Mouse (Mus musculus): ENCODE measurements around the gene Ngfr. TPM values are rescaled to one million over a fixed set of nuclear protein-coding genes. Genes with fewer than 3 reads are reported as not detected.
"Not testable (repeated sequence)": the region's sequence is repeated elsewhere in the genome, so short reads cannot be mapped to it uniquely, and the experiment has no call there.

The Ngfr gene
- polyA plus RNA-seq, 1 experiment from 2014 or later = 3.0 TPM

DNA sequence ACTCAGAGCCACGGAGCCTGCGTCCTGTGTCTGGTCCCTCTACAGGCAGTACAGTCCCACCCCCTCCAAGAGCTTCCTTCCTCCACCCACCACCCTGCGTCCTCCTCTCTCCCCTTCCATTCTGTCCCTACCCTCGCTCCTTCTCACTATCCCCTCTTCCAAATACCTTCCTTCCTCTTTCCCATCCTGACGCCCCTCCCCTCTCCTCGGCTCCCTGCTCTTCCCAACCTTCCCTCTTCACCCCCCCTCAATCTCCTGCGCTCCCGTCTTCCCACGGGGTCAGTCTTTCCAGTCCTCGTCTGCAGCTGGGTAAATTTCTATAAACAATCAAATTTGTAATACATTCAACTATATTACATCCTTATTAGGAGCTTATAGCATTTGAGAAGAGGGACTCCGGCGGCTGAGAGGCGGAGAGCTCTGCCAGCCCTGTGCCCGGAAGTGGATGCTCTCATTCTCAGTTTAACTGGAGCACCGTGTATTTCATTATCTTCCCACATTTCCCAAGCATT, 22.9 kb upstream of the Ngfr start:
- H3K27ac ChIP-seq (replicated peaks in 1 of 2; ENCODE audit: control insufficient read depth in 1 of 2, insufficient read depth in 1 of 2, low read depth in 2 of 2, low read length in 2 of 2) = no peak overlapping the region
- peaks cover 13% of the 10 kb centered on the region; the same call in 1 of the 2 replicates for H3K27me3 ChIP-seq (ENCODE audit: control insufficient read depth, insufficient read depth, low read length)
- 0 out of 2 replicates have a peak, but pooled peaks have one; percentile 9 for ATAC-seq (ENCODE audit: insufficient number of reproducible peaks, insufficient read depth, low FRiP score, low read depth)
- 14% methylated on average over 15 of the region's 15 CpGs for WGBS
- peak overlapping the region; percentile 62 for H3K4me2 ChIP-seq (ENCODE audit: low read length)
- H3K9me3 ChIP-seq (ENCODE audit: control insufficient read depth, low read length) = no peaks in the 10 kb centered on the region
- no peaks in the 10 kb centered on the region for H3K36me3 ChIP-seq (ENCODE audit: control insufficient read depth, insufficient read depth, low read length)
- H3K4me3 ChIP-seq (ENCODE audit: control insufficient read depth in 1 of 2, insufficient read depth in 1 of 2, low read depth in 1 of 2, low read length in 2 of 2) = peak overlapping the region; percentile 23 to 32
- peak overlapping the region; percentile 41; the same call in 1 of the 2 replicates for H3K9ac ChIP-seq (ENCODE audit: low read length)
- peaks cover 0 to 3% of the 10 kb centered on the region in 2 experiments; a peak in 2 of 4 replicates for H3K4me1 ChIP-seq (ENCODE audit: control insufficient read depth in 2 of 2, insufficient read depth in 2 of 2, low read length in 2 of 2)

DNA sequence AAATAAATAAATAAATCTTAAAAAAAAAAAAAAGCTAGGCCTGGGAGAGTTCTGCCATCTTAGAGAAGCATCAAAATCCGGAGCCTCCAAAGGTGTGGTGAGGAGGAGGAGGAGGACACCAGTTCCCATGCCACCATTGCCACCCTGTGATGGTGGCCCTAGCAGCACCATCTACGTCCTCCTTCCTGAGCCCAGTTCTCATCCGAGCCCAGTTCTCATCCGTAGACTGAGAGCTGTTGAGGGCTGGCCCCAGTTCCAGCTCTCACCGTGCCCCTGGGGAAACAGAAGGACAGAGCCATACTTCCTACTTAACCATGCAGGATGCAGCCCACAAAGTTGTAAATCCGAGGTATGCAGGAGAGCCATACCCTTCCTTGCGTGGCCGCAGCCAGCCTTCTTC, 22.4 kb upstream of the Ngfr start:
- Histone ChIP-seq H3K9me3 (ENCODE audit: control insufficient read depth, low read length) (no peaks in the 10 kb centered on the region), H3K27me3 (ENCODE audit: control insufficient read depth, insufficient read depth, low read length) (peaks cover 13% of the 10 kb centered on the region; the same call in 1 of the 2 replicates), H3K9ac (ENCODE audit: low read length) (peak overlapping the region; percentile 41; the same call in 1 of the 2 replicates), H3K27ac (replicated peaks in 1 of 2; ENCODE audit: control insufficient read depth in 1 of 2, insufficient read depth in 1 of 2, low read depth in 2 of 2, low read length in 2 of 2) (no peak overlapping the region), H3K4me1 (ENCODE audit: control insufficient read depth in 2 of 2, insufficient read depth in 2 of 2, low read length in 2 of 2) (peaks cover 0 to 3% of the 10 kb centered on the region in 2 experiments; a peak in 2 of 4 replicates), H3K36me3 (ENCODE audit: control insufficient read depth, insufficient read depth, low read length) (no peaks in the 10 kb centered on the region), H3K4me3 (ENCODE audit: control insufficient read depth in 1 of 2, insufficient read depth in 1 of 2, low read depth in 1 of 2, low read length in 2 of 2) (peak overlapping the region; percentile 23 to 32), H3K4me2 (ENCODE audit: low read length) (peak overlapping the region; percentile 62)
- WGBS = 40% methylated on average over 8 of the region's 8 CpGs
- ATAC-seq (ENCODE audit: insufficient number of reproducible peaks, insufficient read depth, low FRiP score, low read depth) = no peak

DNA sequence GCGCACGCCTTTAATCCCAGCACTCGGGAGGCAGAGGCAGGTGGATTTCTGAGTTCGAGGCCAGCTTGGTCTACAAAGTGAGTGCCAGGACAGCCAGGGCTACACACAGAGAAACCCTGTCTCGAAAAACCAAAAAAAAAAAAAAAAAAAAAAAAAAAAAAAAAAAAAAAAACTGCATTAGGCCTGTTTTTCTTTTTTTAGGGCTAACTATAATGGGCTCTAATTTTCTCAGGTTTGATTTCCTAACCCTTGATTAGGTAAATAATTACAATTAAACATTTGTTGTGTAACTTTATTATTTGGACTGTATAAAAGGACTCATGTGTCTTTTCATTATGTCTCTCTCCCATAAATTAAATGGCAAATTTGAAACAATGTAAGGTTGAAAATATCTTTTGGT, 19.8 kb upstream of the Ngfr start:
- ATAC-seq (ENCODE audit: insufficient number of reproducible peaks, insufficient read depth, low FRiP score, low read depth); H3K4me2 ChIP-seq (ENCODE audit: low read length); H3K36me3 ChIP-seq (ENCODE audit: control insufficient read depth, insufficient read depth, low read length); H3K9me3 ChIP-seq (ENCODE audit: control insufficient read depth, low read length); H3K27ac ChIP-seq (replicated peaks in 1 of 2; ENCODE audit: control insufficient read depth in 1 of 2, insufficient read depth in 1 of 2, low read depth in 2 of 2, low read length in 2 of 2); H3K4me3 ChIP-seq (ENCODE audit: control insufficient read depth in 1 of 2, insufficient read depth in 1 of 2, low read depth in 1 of 2, low read length in 2 of 2); H3K4me1 ChIP-seq (ENCODE audit: control insufficient read depth in 2 of 2, insufficient read depth in 2 of 2, low read length in 2 of 2); H3K9ac ChIP-seq (ENCODE audit: low read length): not testable (repeated sequence)
- WGBS = 92% methylated on average over 3 of the region's 5 CpGs
- peaks cover 11% of the 10 kb centered on the region; the same call in 1 of the 2 replicates for H3K27me3 ChIP-seq (ENCODE audit: control insufficient read depth, insufficient read depth, low read length)

DNA sequence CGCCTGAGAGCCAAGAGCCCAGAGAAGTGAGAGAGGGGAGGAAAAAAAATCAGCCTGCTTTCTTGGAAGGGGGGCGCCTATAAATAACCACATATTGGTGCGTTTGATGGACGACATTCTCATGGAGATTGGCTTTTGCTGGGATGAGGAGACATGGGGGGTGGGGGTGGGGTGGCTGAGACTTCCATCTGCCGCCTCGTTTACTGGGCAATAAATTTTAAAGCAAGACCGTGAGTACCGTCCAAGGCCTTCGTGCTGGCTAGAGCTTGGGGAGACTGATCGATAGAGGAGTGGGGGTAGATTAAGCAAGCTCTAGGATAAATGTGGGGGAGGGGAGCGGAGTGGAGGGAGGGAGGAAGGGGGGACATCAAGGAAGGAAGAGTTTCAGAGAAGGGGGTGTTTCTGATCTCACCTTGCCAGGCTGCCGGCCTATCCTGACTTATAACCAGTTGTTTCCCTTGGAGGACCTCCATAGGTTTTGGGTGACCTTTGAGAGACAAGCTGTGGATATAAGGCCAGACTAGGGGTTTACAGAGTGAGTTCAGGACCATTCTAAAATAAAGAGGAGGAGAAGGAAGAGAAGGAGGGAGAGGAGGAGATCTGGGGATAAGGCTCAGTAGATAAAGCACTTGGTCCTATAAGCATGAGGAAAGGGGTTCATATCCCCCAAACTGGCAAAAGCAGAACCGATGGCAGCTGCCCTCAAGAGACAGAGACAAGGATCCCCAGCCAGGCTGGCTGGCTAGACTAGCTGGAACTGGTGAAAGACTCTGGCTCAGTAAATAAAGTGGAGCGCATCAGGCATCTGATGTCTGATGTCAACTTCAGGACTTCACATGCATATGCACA, 10.9 kb upstream of the Ngfr start:
- Histone ChIP-seq H3K27ac (replicated peaks in 1 of 2; ENCODE audit: control insufficient read depth in 1 of 2, insufficient read depth in 1 of 2, low read depth in 2 of 2, low read length in 2 of 2) (no peak overlapping the region), H3K9ac (ENCODE audit: low read length) (no peak overlapping the region), H3K36me3 (ENCODE audit: control insufficient read depth, insufficient read depth, low read length) (no peaks in the 10 kb centered on the region), H3K4me3 (ENCODE audit: control insufficient read depth in 1 of 2, insufficient read depth in 1 of 2, low read depth in 1 of 2, low read length in 2 of 2) (no peak overlapping the region), H3K4me1 (ENCODE audit: control insufficient read depth in 2 of 2, insufficient read depth in 2 of 2, low read length in 2 of 2) (peaks cover 15 to 19% of the 10 kb centered on the region in 2 experiments; a peak in 2 of 4 replicates), H3K27me3 (ENCODE audit: control insufficient read depth, insufficient read depth, low read length) (peaks cover 53% of the 10 kb centered on the region), H3K9me3 (ENCODE audit: control insufficient read depth, low read length) (no peaks in the 10 kb centered on the region), H3K4me2 (ENCODE audit: low read length) (no peak overlapping the region)
- WGBS = 33% methylated on average over 14 of the region's 14 CpGs
- no peak for ATAC-seq (ENCODE audit: insufficient number of reproducible peaks, insufficient read depth, low FRiP score, low read depth)

GRCm38 (mm10) chr11:95597741-95598140, 10.2 kb upstream of the Ngfr start:
- Histone ChIP-seq H3K27me3 (ENCODE audit: control insufficient read depth, insufficient read depth, low read length) (peaks cover 60% of the 10 kb centered on the region), H3K4me2 (ENCODE audit: low read length) (no peak overlapping the region), H3K4me1 (ENCODE audit: control insufficient read depth in 2 of 2, insufficient read depth in 2 of 2, low read length in 2 of 2) (peaks cover 15 to 19% of the 10 kb centered on the region in 2 experiments; a peak in 2 of 4 replicates), H3K9ac (ENCODE audit: low read length) (no peak overlapping the region), H3K27ac (replicated peaks in 1 of 2; ENCODE audit: control insufficient read depth in 1 of 2, insufficient read depth in 1 of 2, low read depth in 2 of 2, low read length in 2 of 2) (no peak overlapping the region), H3K9me3 (ENCODE audit: control insufficient read depth, low read length) (no peaks in the 10 kb centered on the region), H3K4me3 (ENCODE audit: control insufficient read depth in 1 of 2, insufficient read depth in 1 of 2, low read depth in 1 of 2, low read length in 2 of 2) (no peak overlapping the region), H3K36me3 (ENCODE audit: control insufficient read depth, insufficient read depth, low read length) (no peaks in the 10 kb centered on the region)
- WGBS = 41% methylated on average over 13 of the region's 13 CpGs
- ATAC-seq (ENCODE audit: insufficient number of reproducible peaks, insufficient read depth, low FRiP score, low read depth) = no peak

GRCm38 (mm10) chr11:95596704-95597103, 9.2 kb upstream of the Ngfr start:
- H3K27ac ChIP-seq (replicated peaks in 1 of 2; ENCODE audit: control insufficient read depth in 1 of 2, insufficient read depth in 1 of 2, low read depth in 2 of 2, low read length in 2 of 2) = no peak overlapping the region
- H3K9me3 ChIP-seq (ENCODE audit: control insufficient read depth, low read length) = no peaks in the 10 kb centered on the region
- ATAC-seq (ENCODE audit: insufficient number of reproducible peaks, insufficient read depth, low FRiP score, low read depth) = no peak

DNA sequence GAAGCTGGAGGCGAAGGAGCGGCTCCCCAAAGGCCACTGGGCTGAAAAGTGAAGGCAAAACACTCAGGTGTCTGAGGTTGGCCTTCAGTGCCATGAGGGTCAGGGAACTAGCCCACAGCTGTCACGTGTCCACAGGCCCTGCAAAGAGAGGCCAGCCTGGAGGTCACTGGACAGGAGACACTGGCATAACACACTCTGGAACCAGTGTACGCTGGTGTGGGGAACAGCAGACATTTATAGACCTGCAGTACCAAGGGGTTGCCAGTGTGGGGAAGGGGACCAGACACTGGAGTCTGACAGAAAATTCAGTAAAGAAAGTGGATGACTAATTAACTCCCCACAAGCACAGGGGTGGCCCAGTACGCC, 8.6 kb upstream of the Ngfr start:
- Histone ChIP-seq H3K4me2 (ENCODE audit: low read length) (no peak overlapping the region), H3K9ac (ENCODE audit: low read length) (no peak overlapping the region), H3K4me1 (ENCODE audit: control insufficient read depth in 2 of 2, insufficient read depth in 2 of 2, low read length in 2 of 2) (peaks cover 15 to 19% of the 10 kb centered on the region in 2 experiments; a peak in 2 of 4 replicates), H3K36me3 (ENCODE audit: control insufficient read depth, insufficient read depth, low read length) (no peaks in the 10 kb centered on the region), H3K27me3 (ENCODE audit: control insufficient read depth, insufficient read depth, low read length) (peaks cover 64% of the 10 kb centered on the region), H3K4me3 (ENCODE audit: control insufficient read depth in 1 of 2, insufficient read depth in 1 of 2, low read depth in 1 of 2, low read length in 2 of 2) (no peak overlapping the region), H3K9me3 (ENCODE audit: control insufficient read depth, low read length) (no peaks in the 10 kb centered on the region), H3K27ac (replicated peaks in 1 of 2; ENCODE audit: control insufficient read depth in 1 of 2, insufficient read depth in 1 of 2, low read depth in 2 of 2, low read length in 2 of 2) (no peak overlapping the region)
- WGBS = 64% methylated on average over 5 of the region's 5 CpGs
- ATAC-seq (ENCODE audit: insufficient number of reproducible peaks, insufficient read depth, low FRiP score, low read depth) = no peak

More at GRCm38 (mm10) chr11:95596704-95597103, 9.2 kb upstream of the Ngfr start:
- 32% methylated on average over 11 of the region's 11 CpGs for WGBS
- peaks cover 64% of the 10 kb centered on the region for H3K27me3 ChIP-seq (ENCODE audit: control insufficient read depth, insufficient read depth, low read length)
- no peak overlapping the region for H3K4me3 ChIP-seq (ENCODE audit: control insufficient read depth in 1 of 2, insufficient read depth in 1 of 2, low read depth in 1 of 2, low read length in 2 of 2)
- no peaks in the 10 kb centered on the region for H3K36me3 ChIP-seq (ENCODE audit: control insufficient read depth, insufficient read depth, low read length)
- peaks cover 15 to 19% of the 10 kb centered on the region in 2 experiments; a peak in 2 of 4 replicates for H3K4me1 ChIP-seq (ENCODE audit: control insufficient read depth in 2 of 2, insufficient read depth in 2 of 2, low read length in 2 of 2)
- no peak overlapping the region for H3K9ac ChIP-seq (ENCODE audit: low read length)
- no peak overlapping the region for H3K4me2 ChIP-seq (ENCODE audit: low read length)
